Mouse (Mus musculus): ENCODE data around the gene Vmn2r10.

DNA sequence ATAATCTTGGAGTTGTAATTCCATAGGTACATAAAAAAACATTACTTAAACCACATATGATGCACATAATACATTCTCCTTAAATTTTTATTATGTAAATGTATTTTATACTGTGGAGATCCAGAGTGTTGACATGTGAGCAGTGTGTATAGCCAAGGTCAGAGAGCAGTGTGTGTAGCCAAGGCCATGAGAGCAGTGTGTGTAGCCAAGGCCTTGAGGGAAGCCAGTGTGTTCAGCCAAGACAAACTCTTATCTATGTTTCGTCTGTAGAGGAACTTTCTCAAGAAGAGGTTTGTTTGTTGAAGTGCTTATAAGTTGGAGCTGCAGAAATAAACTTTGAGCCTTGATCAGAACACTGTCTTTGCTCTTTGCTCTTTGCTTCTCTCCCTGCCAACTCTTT, 49.0 kb upstream of the Vmn2r10 start:
- no peak for TF ChIP-seq CTCF (IDR thresholded peaks at IDR 0.05; ENCODE audit: extremely low read depth, insufficient read depth, low read length)
- TF ChIP-seq POLR2A (IDR thresholded peaks at IDR 0.05; ENCODE audit: extremely low read depth, insufficient read depth, low read length), result no peak

All from cortical plate, adult 2 months (tissue).